Mouse (Mus musculus): Measurements from ENCODE around the gene Flt3. TPM values are rescaled to one million over a fixed set of nuclear protein-coding genes. Genes with fewer than 3 reads are reported as not detected.

Flt3 gene
- polyA plus RNA-seq, 1 experiment, result 6.9 TPM

- H3K4me1 ChIP-seq (ENCODE audit: control insufficient read depth, insufficient read depth, low read length), result no peaks in the 10 kb centered on the region
- TF ChIP-seq CTCF (IDR thresholded peaks at IDR 0.05; ENCODE audit: extremely low read depth, insufficient read depth, low read length) (peak; percentile 45), POLR2A (IDR thresholded peaks at IDR 0.05; ENCODE audit: extremely low read depth, insufficient read depth, low read length) (no peak)
- no peak overlapping the region for H3K4me3 ChIP-seq (ENCODE audit: insufficient read depth, low read length)
- H3K27ac ChIP-seq (ENCODE audit: insufficient read depth, low read length), result no peak overlapping the region
These were observed 18.3 kb upstream of the Flt3 start for GRCm38 (mm10) chr5:147418394-147419121.

- TF ChIP-seq CTCF (IDR thresholded peaks at IDR 0.05; ENCODE audit: extremely low read depth, insufficient read depth, low read length) (no peak), POLR2A (IDR thresholded peaks at IDR 0.05; ENCODE audit: extremely low read depth, insufficient read depth, low read length) (no peak)
- no peak overlapping the region for H3K27ac ChIP-seq (ENCODE audit: insufficient read depth, low read length)
These were observed 17.7 kb upstream of the Flt3 start for GRCm38 (mm10) chr5:147417986-147418385.

GRCm38 (mm10) chr5:147410585-147410984 lies 10.3 kb upstream of the Flt3 start:
- TF ChIP-seq POLR2A (IDR thresholded peaks at IDR 0.05; ENCODE audit: extremely low read depth, insufficient read depth, low read length) (no peak), CTCF (IDR thresholded peaks at IDR 0.05; ENCODE audit: extremely low read depth, insufficient read depth, low read length) (no peak)
- H3K4me1 ChIP-seq (ENCODE audit: control insufficient read depth, insufficient read depth, low read length), result no peaks in the 10 kb centered on the region
- no peak overlapping the region for H3K4me3 ChIP-seq (ENCODE audit: insufficient read depth, low read length)
- H3K27ac ChIP-seq (ENCODE audit: insufficient read depth, low read length), result no peak overlapping the region

More at GRCm38 (mm10) chr5:147417986-147418385, 17.7 kb upstream of the Flt3 start:
- no peaks in the 10 kb centered on the region for H3K4me1 ChIP-seq (ENCODE audit: control insufficient read depth, insufficient read depth, low read length)
- no peak overlapping the region for H3K4me3 ChIP-seq (ENCODE audit: insufficient read depth, low read length)

GRCm38 (mm10) chr5:147408731-147409130 lies 8.4 kb upstream of the Flt3 start:
- Histone ChIP-seq H3K27ac (ENCODE audit: insufficient read depth, low read length) (no peak overlapping the region), H3K4me3 (ENCODE audit: insufficient read depth, low read length) (no peak overlapping the region)
- TF ChIP-seq CTCF (IDR thresholded peaks at IDR 0.05; ENCODE audit: extremely low read depth, insufficient read depth, low read length), result no peak
- TF ChIP-seq POLR2A (IDR thresholded peaks at IDR 0.05; ENCODE audit: extremely low read depth, insufficient read depth, low read length), result no peak

GRCm38 (mm10) chr5:147406135-147406534 lies 5.8 kb upstream of the Flt3 start:
- no peak overlapping the region for H3K27ac ChIP-seq (ENCODE audit: insufficient read depth, low read length)
- no peaks in the 10 kb centered on the region for H3K4me1 ChIP-seq (ENCODE audit: control insufficient read depth, insufficient read depth, low read length)
- TF ChIP-seq CTCF (IDR thresholded peaks at IDR 0.05; ENCODE audit: extremely low read depth, insufficient read depth, low read length) (no peak), POLR2A (IDR thresholded peaks at IDR 0.05; ENCODE audit: extremely low read depth, insufficient read depth, low read length) (no peak)
- no peak overlapping the region for H3K4me3 ChIP-seq (ENCODE audit: insufficient read depth, low read length)

More at GRCm38 (mm10) chr5:147408731-147409130, 8.4 kb upstream of the Flt3 start:
- no peaks in the 10 kb centered on the region for H3K4me1 ChIP-seq (ENCODE audit: control insufficient read depth, insufficient read depth, low read length)

- Histone ChIP-seq H3K4me1 (ENCODE audit: control insufficient read depth, insufficient read depth, low read length) (no peaks in the 10 kb centered on the region), H3K4me3 (ENCODE audit: insufficient read depth, low read length) (no peak overlapping the region), H3K27ac (ENCODE audit: insufficient read depth, low read length) (no peak overlapping the region)
- TF ChIP-seq POLR2A (IDR thresholded peaks at IDR 0.05; ENCODE audit: extremely low read depth, insufficient read depth, low read length) (no peak), CTCF (IDR thresholded peaks at IDR 0.05; ENCODE audit: extremely low read depth, insufficient read depth, low read length) (peak; percentile 60)
These were observed 2.2 kb upstream of the Flt3 start for GRCm38 (mm10) chr5:147402505-147402904.

GRCm38 (mm10) chr5:147401024-147401423 lies 735 bp upstream of the Flt3 start:
- H3K4me3 ChIP-seq (ENCODE audit: insufficient read depth, low read length), result peak overlapping the region; percentile 59; the same call in 1 of the 2 replicates
- H3K27ac ChIP-seq (ENCODE audit: insufficient read depth, low read length), result no peak overlapping the region

GRCm38 (mm10) chr5:147400505-147400979 lies 253 bp upstream of the Flt3 start:
- Histone ChIP-seq H3K4me3 (ENCODE audit: insufficient read depth, low read length) (peak overlapping the region; percentile 59), H3K4me1 (ENCODE audit: control insufficient read depth, insufficient read depth, low read length) (no peaks in the 10 kb centered on the region), H3K27ac (ENCODE audit: insufficient read depth, low read length) (no peak overlapping the region)
- TF ChIP-seq CTCF (IDR thresholded peaks at IDR 0.05; ENCODE audit: extremely low read depth, insufficient read depth, low read length), result no peak
- no peak for TF ChIP-seq POLR2A (IDR thresholded peaks at IDR 0.05; ENCODE audit: extremely low read depth, insufficient read depth, low read length)

More at GRCm38 (mm10) chr5:147401024-147401423, 735 bp upstream of the Flt3 start:
- H3K4me1 ChIP-seq (ENCODE audit: control insufficient read depth, insufficient read depth, low read length), result no peaks in the 10 kb centered on the region
- TF ChIP-seq POLR2A (IDR thresholded peaks at IDR 0.05; ENCODE audit: extremely low read depth, insufficient read depth, low read length), result no peak
- TF ChIP-seq CTCF (IDR thresholded peaks at IDR 0.05; ENCODE audit: extremely low read depth, insufficient read depth, low read length), result no peak

GRCm38 (mm10) chr5:147395050-147395449 lies 5.2 kb downstream of the Flt3 start:
- peaks cover 1% of the 10 kb centered on the region; the same call in 1 of the 2 replicates for H3K4me1 ChIP-seq (ENCODE audit: control insufficient read depth, insufficient read depth, low read length)
- no peak for TF ChIP-seq POLR2A (IDR thresholded peaks at IDR 0.05; ENCODE audit: extremely low read depth, insufficient read depth, low read length)
- TF ChIP-seq CTCF (IDR thresholded peaks at IDR 0.05; ENCODE audit: extremely low read depth, insufficient read depth, low read length), result no peak
- no peak overlapping the region for H3K27ac ChIP-seq (ENCODE audit: insufficient read depth, low read length)
- H3K4me3 ChIP-seq (ENCODE audit: insufficient read depth, low read length), result no peak overlapping the region

Data from cortical plate, adult 2 months (tissue).